Mouse (Mus musculus) hindbrain, embryonic 11.5 days (tissue): ENCODE measurements around the gene Slc25a28. TPM values are rescaled to one million over a fixed set of nuclear protein-coding genes. Genes with fewer than 3 reads are reported as not detected.

Experiments
- ATAC-seq: fragments of 200-750 bp; cut with Nextera tagmentation; 2 replicates; pipeline ENCODE4 v1.8.0; 2017; ENCODE audit warnings: mild to moderate bottlenecking, moderate TSS enrichment, moderate library complexity; ENCODE audit not compliant: low FRiP score
- DNase-seq: peaks from one replicate; pipeline ENCODE4 v3.0.0-alpha.2; 2015; ENCODE audit warnings: low spot score
- H3K27ac ChIP-seq: fragments of 300-500 bp; sonication (generic); 2 replicates; pipeline ENCODE4 v1.5.1; 2014; ENCODE audit warnings: mild to moderate bottlenecking, low read depth, low read length
- H3K27me3 ChIP-seq: fragments of 300-500 bp; sonication (generic); 2 replicates; pipeline ENCODE4 v1.6.1; 2014; ENCODE audit warnings: mild to moderate bottlenecking, low read length, moderate library complexity, mixed read lengths; ENCODE audit not compliant: control insufficient read depth, insufficient read depth
- H3K36me3 ChIP-seq: fragments of 300-500 bp; sonication (generic); 2 replicates; pipeline ENCODE4 v1.6.1; 2014; ENCODE audit warnings: mild to moderate bottlenecking, low read length, moderate library complexity, mixed read lengths; ENCODE audit not compliant: control insufficient read depth, insufficient read depth
- H3K4me1 ChIP-seq: fragments of 300-500 bp; sonication (generic); replicated peaks from 2 replicates; pipeline ENCODE4 v1.6.1; 2014; ENCODE audit warnings: low read length, mixed read lengths; ENCODE audit not compliant: control insufficient read depth, insufficient read depth
- H3K4me2 ChIP-seq: fragments of 300-500 bp; sonication (generic); replicated peaks from 2 replicates; pipeline ENCODE4 v1.6.1; 2014; ENCODE audit warnings: mild to moderate bottlenecking, low read depth, low read length
- H3K4me3 ChIP-seq: fragments of 300-500 bp; sonication (generic); 2 replicates; pipeline ENCODE4 v1.5.1; 2014; ENCODE audit warnings: low read depth, low read length
- H3K9ac ChIP-seq: fragments of 300-500 bp; sonication (generic); 2 replicates; pipeline ENCODE4 v1.6.1; 2014; ENCODE audit warnings: low read depth, low read length
- H3K9me3 ChIP-seq: fragments of 300-500 bp; sonication (generic); 2 replicates; pipeline ENCODE4 v1.6.1; 2016; ENCODE audit warnings: low read length; ENCODE audit not compliant: control insufficient read depth
- WGBS: fragments of 180-500 bp; shearing (Covaris S2); extraction: QIAGEN DNeasy Blood & Tissue Kit; methylation state at CpG from one replicate; pipeline ENCODE4 v1.1.7; 2014; 5-methylcytosine and 5-hydroxymethylcytosine counted together
- polyA plus RNA-seq: library from polyadenylated mRNA; unstranded; fragments of >200 nt; fragmentation: Nextera tagmentation; extraction: Ambion mirVana; gene quantifications from 2 replicates; pipeline ENCODE4 v1.2.1, GENCODE M21; 2014

The Slc25a28 gene
- polyA plus RNA-seq, 1 experiment from 2014 or later, result 9.1 TPM

DNA sequence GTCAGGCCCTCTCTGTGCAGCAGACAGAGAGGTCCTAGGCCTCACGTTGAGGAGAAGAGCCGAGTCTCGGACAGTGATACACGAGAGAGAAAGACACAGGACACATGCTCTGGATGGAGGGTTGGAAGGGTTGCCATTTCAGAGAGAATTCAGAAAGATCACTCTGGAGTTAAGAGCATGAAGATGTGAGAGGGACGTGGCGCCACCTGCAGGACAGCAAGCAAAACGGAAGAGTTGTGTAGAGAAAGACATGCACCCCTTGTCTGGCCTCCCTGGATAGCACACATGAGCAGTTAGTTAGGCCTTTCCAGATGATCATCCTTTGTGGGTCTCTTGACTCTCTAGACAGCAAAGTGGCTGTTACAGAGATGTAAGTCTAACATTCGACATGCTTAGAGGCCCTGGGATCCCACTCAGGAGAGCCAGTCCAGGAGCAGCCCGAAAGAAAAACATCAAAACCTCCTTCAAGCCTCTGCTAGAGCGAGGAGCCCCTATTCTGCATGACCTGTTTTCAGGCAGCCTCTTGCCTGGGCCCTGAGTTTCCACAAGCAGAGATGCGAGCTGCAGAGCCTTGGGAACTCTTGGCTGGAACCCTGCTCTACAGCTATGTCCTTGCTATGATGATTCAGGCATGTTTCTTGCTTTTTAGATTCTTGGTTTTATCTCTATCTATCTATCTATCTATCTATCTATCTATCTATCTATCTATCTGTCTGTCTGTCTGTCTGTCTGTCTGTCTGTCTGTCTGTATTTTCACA, 18.8 kb downstream of the Slc25a28 start:
- DNase-seq (peak; percentile 82), ATAC-seq (no peak)
- Histone ChIP-seq H3K4me3 (no peak overlapping the region), H3K27ac (no peak overlapping the region), H3K9me3 (no peaks in the 10 kb centered on the region), H3K36me3 (no peaks in the 10 kb centered on the region), H3K4me2 (no peak overlapping the region), H3K9ac (no peak overlapping the region), H3K27me3 (no peaks in the 10 kb centered on the region), H3K4me1 (no peaks in the 10 kb centered on the region)
- 44% methylated on average over 11 of the region's 11 CpGs for WGBS

DNA sequence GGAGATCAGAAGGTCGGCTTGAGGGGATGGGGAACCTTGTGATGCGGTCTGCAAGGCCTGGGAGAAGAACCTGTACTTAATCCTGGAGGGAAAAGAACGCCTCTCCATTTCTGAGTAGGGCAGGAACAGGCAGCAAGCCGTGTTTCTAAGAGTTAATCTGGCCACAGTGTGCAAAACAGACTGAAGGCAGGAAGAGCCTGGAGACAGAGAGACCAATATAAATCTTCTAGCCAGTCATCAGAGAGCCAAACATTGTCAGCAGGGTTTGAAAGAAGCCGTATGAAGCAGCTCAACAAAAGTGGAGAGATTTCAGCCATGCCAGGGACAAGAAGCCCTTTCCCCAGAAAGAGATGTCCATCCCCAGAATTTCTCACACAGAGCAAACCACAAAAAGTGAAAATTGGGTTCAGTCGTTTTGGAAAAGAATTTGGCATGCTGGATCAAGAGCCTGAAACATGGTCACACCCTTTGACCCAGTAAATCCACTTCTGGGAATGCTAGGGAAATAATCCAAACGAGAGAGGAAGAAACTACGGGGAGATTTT, 23.4 kb downstream of the Slc25a28 start:
- Histone ChIP-seq H3K36me3 (no peaks in the 10 kb centered on the region), H3K9ac (no peak overlapping the region), H3K4me2 (no peak overlapping the region), H3K27ac (no peak overlapping the region), H3K4me1 (no peaks in the 10 kb centered on the region), H3K4me3 (no peak overlapping the region), H3K9me3 (no peaks in the 10 kb centered on the region), H3K27me3 (no peaks in the 10 kb centered on the region)
- ATAC-seq (no peak), DNase-seq (no peak)
- 78% methylated on average over 8 of the region's 8 CpGs for WGBS

DNA sequence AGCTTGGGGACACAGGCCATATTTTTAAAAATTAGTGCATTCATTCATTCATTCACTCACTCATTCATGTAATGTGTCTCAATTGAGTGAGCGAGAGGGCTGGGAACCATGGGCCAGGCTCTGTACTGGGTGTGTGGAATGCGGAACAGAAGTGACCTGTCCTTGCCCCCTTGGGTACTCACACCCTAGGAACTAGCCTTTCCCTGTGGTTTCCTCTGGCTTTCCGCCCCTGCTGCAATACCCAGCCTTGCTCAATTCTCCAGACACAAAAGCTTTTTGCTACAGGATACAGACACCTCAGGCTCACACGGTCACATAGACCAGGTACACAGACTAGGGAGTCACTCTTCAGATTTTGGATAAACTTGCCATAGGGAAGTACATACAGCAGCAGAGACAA, 26.3 kb downstream of the Slc25a28 start:
- WGBS, result 89% methylated on average over 4 of the region's 4 CpGs
- no peaks in the 10 kb centered on the region for H3K36me3 ChIP-seq
- no peaks in the 10 kb centered on the region for H3K9me3 ChIP-seq
- H3K4me1 ChIP-seq, result no peaks in the 10 kb centered on the region
- no peaks in the 10 kb centered on the region for H3K27me3 ChIP-seq
- DNase-seq (no peak), ATAC-seq (no peak)
- H3K4me2 ChIP-seq, result no peak overlapping the region
- H3K27ac ChIP-seq, result no peak overlapping the region
- H3K4me3 ChIP-seq, result no peak overlapping the region
- no peak overlapping the region for H3K9ac ChIP-seq

DNA sequence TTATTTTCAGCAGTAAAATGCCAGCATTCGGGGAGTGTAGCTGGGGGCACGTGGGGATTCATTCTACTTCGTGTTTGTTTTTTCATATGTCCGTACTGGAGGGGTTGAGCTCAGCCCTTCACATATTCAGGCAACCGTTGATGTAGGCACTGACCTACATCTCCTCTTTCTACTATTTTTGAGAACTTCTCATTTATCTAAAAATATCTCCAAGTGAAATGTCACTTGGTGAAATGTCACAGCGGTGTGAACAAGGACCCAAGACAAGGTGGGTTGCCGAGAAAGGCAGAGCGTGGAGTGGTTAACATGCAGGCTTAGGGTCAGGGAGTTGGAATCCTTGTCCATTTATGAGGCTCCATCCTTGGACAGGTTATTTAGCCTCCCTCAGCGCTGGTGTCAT, 27.4 kb downstream of the Slc25a28 start:
- Histone ChIP-seq H3K27ac (no peak overlapping the region), H3K4me3 (no peak overlapping the region), H3K9me3 (no peaks in the 10 kb centered on the region), H3K36me3 (no peaks in the 10 kb centered on the region), H3K4me1 (no peaks in the 10 kb centered on the region), H3K27me3 (no peaks in the 10 kb centered on the region), H3K4me2 (no peak overlapping the region), H3K9ac (no peak overlapping the region)
- ATAC-seq, result no peak
- WGBS, result 94% methylated on average over 9 of the region's 9 CpGs
- no peak for DNase-seq

DNA sequence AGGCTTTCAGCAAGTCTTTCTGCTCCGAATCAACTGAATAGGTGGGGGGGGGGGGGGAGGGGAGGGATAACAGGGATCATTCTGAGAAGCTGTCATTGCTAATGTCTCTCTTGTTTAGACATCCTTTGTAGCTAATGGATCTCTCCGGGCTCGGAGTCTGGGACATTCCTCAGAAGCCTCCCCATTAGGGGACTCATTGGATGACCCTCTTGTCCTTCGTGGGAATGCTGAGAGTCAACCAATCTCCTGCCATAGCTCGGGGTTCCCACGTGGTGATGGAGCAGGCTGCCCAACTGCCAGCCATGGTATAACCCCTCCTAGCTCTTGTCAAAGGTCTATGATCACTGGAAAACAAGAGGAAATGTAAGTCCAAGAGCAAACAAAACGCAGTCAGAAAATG, 27.8 kb downstream of the Slc25a28 start:
- H3K9me3 ChIP-seq, result no peaks in the 10 kb centered on the region
- no peak overlapping the region for H3K4me2 ChIP-seq
- 60% methylated on average over 7 of the region's 7 CpGs for WGBS
- ATAC-seq (no peak), DNase-seq (no peak)
- H3K27me3 ChIP-seq, result no peaks in the 10 kb centered on the region
- H3K4me1 ChIP-seq, result no peaks in the 10 kb centered on the region
- H3K9ac ChIP-seq, result no peak overlapping the region
- H3K4me3 ChIP-seq, result no peak overlapping the region
- no peaks in the 10 kb centered on the region for H3K36me3 ChIP-seq
- H3K27ac ChIP-seq, result no peak overlapping the region

DNA sequence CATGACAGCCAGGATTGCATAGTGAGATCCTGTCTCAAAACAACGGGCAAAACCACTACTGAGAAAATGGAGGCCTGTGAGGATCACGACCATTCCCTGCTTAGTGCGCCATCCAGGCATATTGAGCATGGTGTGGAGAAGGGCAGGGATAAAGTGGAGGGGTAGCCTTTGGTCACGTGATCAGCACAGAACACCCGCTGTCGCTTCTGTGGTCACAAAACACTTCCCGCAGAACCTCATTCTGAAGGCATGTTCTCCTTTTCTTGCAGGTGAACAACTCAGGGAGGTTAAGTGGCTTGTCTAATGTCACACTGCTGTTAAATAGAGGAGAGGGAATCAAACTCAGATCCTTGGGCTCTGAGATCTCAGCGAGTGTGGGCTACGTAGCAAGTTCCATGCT, 29.2 kb downstream of the Slc25a28 start:
- WGBS, result 89% methylated on average over 9 of the region's 9 CpGs
- H3K27me3 ChIP-seq, result no peaks in the 10 kb centered on the region
- H3K4me3 ChIP-seq, result no peak overlapping the region
- H3K9me3 ChIP-seq, result no peaks in the 10 kb centered on the region
- no peak overlapping the region for H3K4me2 ChIP-seq
- no peak overlapping the region for H3K9ac ChIP-seq
- no peaks in the 10 kb centered on the region for H3K4me1 ChIP-seq
- ATAC-seq, result no peak
- no peaks in the 10 kb centered on the region for H3K36me3 ChIP-seq
- no peak overlapping the region for H3K27ac ChIP-seq
- no peak for DNase-seq

DNA sequence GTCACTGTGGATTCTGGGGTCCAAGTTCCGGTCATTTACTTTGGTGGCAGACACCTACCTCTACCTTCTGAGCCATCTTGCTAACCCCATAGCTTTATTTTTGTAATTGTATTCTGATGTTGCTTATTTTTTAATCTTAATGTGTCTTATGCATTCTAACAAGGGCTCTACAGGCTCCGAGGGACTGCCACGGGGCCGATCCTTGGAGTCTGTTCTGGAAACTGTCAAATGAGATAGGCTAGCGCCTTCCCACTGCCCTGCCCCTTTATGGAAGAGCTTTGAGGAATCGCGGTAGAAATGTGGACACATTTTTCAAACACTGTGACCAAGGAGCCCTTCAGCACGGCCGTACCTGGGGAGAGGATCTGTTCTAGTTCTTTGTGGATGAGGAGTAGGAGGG, 31.8 kb downstream of the Slc25a28 start:
- Histone ChIP-seq H3K27ac (no peak overlapping the region), H3K4me3 (no peak overlapping the region), H3K27me3 (no peaks in the 10 kb centered on the region), H3K4me1 (no peaks in the 10 kb centered on the region), H3K9me3 (no peaks in the 10 kb centered on the region), H3K9ac (no peak overlapping the region), H3K4me2 (no peak overlapping the region), H3K36me3 (no peaks in the 10 kb centered on the region)
- ATAC-seq (no peak), DNase-seq (no peak)
- 89% methylated on average over 9 of the region's 9 CpGs for WGBS

DNA sequence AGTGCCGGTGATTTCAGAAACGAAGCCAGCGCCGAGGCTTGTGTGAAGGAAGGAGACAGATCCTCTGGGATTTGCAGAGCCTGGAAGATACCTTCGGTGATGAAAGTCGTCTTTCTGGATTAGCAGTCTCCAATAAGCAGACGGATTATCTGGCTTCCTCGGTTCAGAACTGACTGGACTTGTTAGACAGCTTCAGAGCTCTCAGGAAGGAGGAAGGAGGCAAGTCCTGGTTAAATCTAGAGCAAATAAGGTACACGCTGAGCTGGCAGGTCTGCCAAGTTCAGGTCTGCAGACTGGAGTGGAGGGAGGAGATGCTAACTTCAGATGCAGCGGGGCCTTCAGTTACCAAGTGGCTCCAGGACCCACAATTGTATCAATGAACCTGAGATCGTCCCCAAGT, 32.8 kb downstream of the Slc25a28 start:
- Histone ChIP-seq H3K9me3 (no peaks in the 10 kb centered on the region), H3K27me3 (no peaks in the 10 kb centered on the region), H3K4me2 (no peak overlapping the region), H3K4me3 (no peak overlapping the region), H3K4me1 (no peaks in the 10 kb centered on the region), H3K36me3 (no peaks in the 10 kb centered on the region), H3K27ac (no peak overlapping the region), H3K9ac (no peak overlapping the region)
- ATAC-seq (no peak), DNase-seq (no peak)
- WGBS, result 74% methylated on average over 11 of the region's 11 CpGs
